Mouse (Mus musculus) naive thymus-derived CD4-positive, alpha-beta T cell, adult 2 months (primary cell): ENCODE measurements around the gene Mgat3.

Experiments used
- DNase-seq: peaks from one replicate; pipeline ENCODE4 v3.0.0-alpha.2; 2011; ENCODE audit warnings: low read depth

Gene Mgat3

GRCm38 (mm10) chr15:80149517-80149916, 24.0 kb upstream of the Mgat3 start:
- DNase-seq: peak; percentile 82

- no peak for DNase-seq
These were observed 20.9 kb upstream of the Mgat3 start for GRCm38 (mm10) chr15:80152663-80153062.

- DNase-seq: no peak
These were observed 19.8 kb upstream of the Mgat3 start for GRCm38 (mm10) chr15:80153757-80154156.

GRCm38 (mm10) chr15:80155707-80156106, 17.8 kb upstream of the Mgat3 start:
- no peak for DNase-seq

GRCm38 (mm10) chr15:80157197-80157943, 16.2 kb upstream of the Mgat3 start:
- no peak for DNase-seq

- DNase-seq: no peak
These were observed 15.4 kb upstream of the Mgat3 start for GRCm38 (mm10) chr15:80158001-80158706.

GRCm38 (mm10) chr15:80158707-80159090, 14.8 kb upstream of the Mgat3 start:
- DNase-seq: no peak

- DNase-seq: no peak
These were observed 14.1 kb upstream of the Mgat3 start for GRCm38 (mm10) chr15:80159286-80159901.

GRCm38 (mm10) chr15:80160223-80160622, 13.3 kb upstream of the Mgat3 start:
- DNase-seq: no peak

- no peak for DNase-seq
These were observed 12.8 kb upstream of the Mgat3 start for GRCm38 (mm10) chr15:80160726-80161125.

GRCm38 (mm10) chr15:80161199-80161598, 12.3 kb upstream of the Mgat3 start:
- no peak for DNase-seq

- no peak for DNase-seq
These were observed 11.0 kb upstream of the Mgat3 start for GRCm38 (mm10) chr15:80162401-80162964.

- no peak for DNase-seq
These were observed 10.2 kb upstream of the Mgat3 start for GRCm38 (mm10) chr15:80163274-80163673.

GRCm38 (mm10) chr15:80163716-80164115, 9.8 kb upstream of the Mgat3 start:
- DNase-seq: no peak

- DNase-seq: no peak
These were observed 8.1 kb upstream of the Mgat3 start for GRCm38 (mm10) chr15:80165396-80165795.

GRCm38 (mm10) chr15:80169484-80169883, 4.0 kb upstream of the Mgat3 start:
- DNase-seq: no peak

- no peak for DNase-seq
These were observed 3.2 kb upstream of the Mgat3 start for GRCm38 (mm10) chr15:80170357-80170756.

- no peak for DNase-seq
These were observed 2.2 kb upstream of the Mgat3 start for GRCm38 (mm10) chr15:80171286-80171685.

- no peak for DNase-seq
These were observed 1.7 kb upstream of the Mgat3 start for GRCm38 (mm10) chr15:80171791-80172190.

GRCm38 (mm10) chr15:80173781-80174597, 468 bp downstream of the Mgat3 start:
- DNase-seq: no peak

- no peak for DNase-seq
These were observed 1.0 kb downstream of the Mgat3 start for GRCm38 (mm10) chr15:80174598-80174875.

GRCm38 (mm10) chr15:80175316-80175715, 1.8 kb downstream of the Mgat3 start:
- no peak for DNase-seq
